Mouse (Mus musculus) spleen, adult 2 months (tissue): ENCODE measurements around the gene Fubp1.

Experiments used
- CTCF ChIP-seq: fragments of 200-500 bp; IDR thresholded peaks from 2 replicates; pipeline ENCODE4 v1.5.1; 2011; ENCODE audit warnings: mild to moderate bottlenecking, inconsistent platforms; ENCODE audit not compliant: insufficient read depth, insufficient read length, insufficient replicate concordance; ENCODE audit errors: extremely low read depth
- POLR2A ChIP-seq: fragments of 200-500 bp; IDR thresholded peaks from 2 replicates; pipeline ENCODE4 v1.6.1; 2011; ENCODE audit warnings: low read depth, low read length, inconsistent platforms

- TF ChIP-seq CTCF (no peak), POLR2A (no peak)
These were observed 30.9 kb downstream of the Fubp1 start for GRCm38 (mm10) chr3:152241098-152241497.
